Mouse (Mus musculus) MEL (cell line): Measurements from ENCODE around the gene Akr1d1. TPM values are rescaled to one million over a fixed set of nuclear protein-coding genes. Genes with fewer than 3 reads are reported as not detected.

ENCODE experiments used
- DNase-seq: peaks from one replicate; pipeline ENCODE4 v3.0.0; 2011; ENCODE audit warnings: low read depth, low spot score
- H3K27ac ChIP-seq: 2 replicates; pipeline ENCODE4 v1.5.1; 2012; ENCODE audit warnings: low read depth, mild to moderate bottlenecking, control low read depth, low read length, moderate library complexity; ENCODE audit not compliant: control insufficient read depth
- H3K27me3 ChIP-seq, 2 experiments: fragments of 150-350 bp in 1 of 2; sonication (generic) in 1 of 2; 2 replicates each; pipeline ENCODE4 v1.6.1; 2012; ENCODE audit warnings: low read length in 2 of 2, mild to moderate bottlenecking in 2 of 2, improper control_type of control experiment in 1 of 2, moderate library complexity in 1 of 2; ENCODE audit not compliant: insufficient read depth in 2 of 2, control insufficient read depth in 1 of 2
- H3K36me3 ChIP-seq, 2 experiments: 2 replicates each; pipeline ENCODE4 v1.6.1; 2012 to 2014; ENCODE audit warnings: low read length in 2 of 2, improper control_type of control experiment in 1 of 2, inconsistent platforms in 1 of 2, mild to moderate bottlenecking in 1 of 2; ENCODE audit not compliant: insufficient read depth in 2 of 2, control insufficient read depth in 1 of 2
- H3K4me1 ChIP-seq, 2 experiments: fragments of 150-350 bp in 1 of 2; sonication (generic) in 1 of 2; 2 replicates each; pipeline ENCODE4 v1.6.1; 2012; ENCODE audit warnings: low read length in 2 of 2, improper control_type of control experiment in 1 of 2, mild to moderate bottlenecking in 1 of 2; ENCODE audit not compliant: insufficient read depth in 2 of 2, control insufficient read depth in 1 of 2
- H3K4me3 ChIP-seq, 2 experiments: fragments of 150-350 bp in 1 of 2; sonication (generic) in 1 of 2; 2 replicates each; pipeline ENCODE4 v1.5.1; 2012; ENCODE audit warnings: low read depth in 2 of 2, low read length in 2 of 2, mild to moderate bottlenecking in 2 of 2, moderate library complexity in 2 of 2, control low read depth in 1 of 2, improper control_type of control experiment in 1 of 2; ENCODE audit not compliant: control insufficient read depth in 1 of 2, insufficient read depth in 1 of 2
- H3K79me2 ChIP-seq: 2 replicates; pipeline ENCODE4 v1.6.1; 2012; ENCODE audit warnings: mild to moderate bottlenecking, low read length, moderate library complexity; ENCODE audit not compliant: control insufficient read depth, poor library complexity, insufficient read depth
- H3K9ac ChIP-seq: 2 replicates; pipeline ENCODE4 v1.6.1; 2012; ENCODE audit warnings: low read depth, mild to moderate bottlenecking, control low read depth, low read length, moderate library complexity; ENCODE audit not compliant: control insufficient read depth, poor library complexity, severe bottlenecking
- H3K9me3 ChIP-seq: fragments of 150-350 bp; sonication (generic); replicated peaks from 2 replicates; pipeline ENCODE4 v1.6.1; 2012; ENCODE audit warnings: mild to moderate bottlenecking, low read length, improper control_type of control experiment, moderate library complexity; ENCODE audit not compliant: insufficient read depth
- BHLHE40 ChIP-seq: IDR thresholded peaks from 2 replicates; pipeline ENCODE4 v1.6.1; 2012; ENCODE audit warnings: low read depth, mild to moderate bottlenecking, inconsistent platforms, low read length, improper control_type of control experiment, borderline replicate concordance
- CHD2 ChIP-seq: IDR thresholded peaks from 2 replicates; pipeline ENCODE4 v1.6.1; 2011; ENCODE audit warnings: low read length, improper control_type of control experiment
- EP300 ChIP-seq, 2 experiments: IDR thresholded peaks; 2 replicates each; pipeline ENCODE4 v1.6.1; 2011; ENCODE audit warnings: improper control_type of control experiment in 2 of 2, low read length in 2 of 2, low read depth in 1 of 2, mild to moderate bottlenecking in 1 of 2
- ETS1 ChIP-seq: IDR thresholded peaks from 2 replicates; pipeline ENCODE4 v1.6.1; 2012; ENCODE audit warnings: low read depth, mild to moderate bottlenecking, inconsistent platforms, low read length, improper control_type of control experiment, moderate library complexity
- GATA1 ChIP-seq: IDR thresholded peaks from 2 replicates; pipeline ENCODE4 v1.6.1; 2011; ENCODE audit warnings: low read depth, low read length, improper control_type of control experiment
- HCFC1 ChIP-seq: IDR thresholded peaks from 2 replicates; pipeline ENCODE4 v1.6.1; 2012; ENCODE audit warnings: low read depth, mild to moderate bottlenecking, inconsistent platforms, low read length, improper control_type of control experiment, moderate library complexity
- KAT2A ChIP-seq: conservative IDR thresholded peaks from 2 replicates; pipeline ENCODE4 v1.6.1; 2012; ENCODE audit warnings: low read depth, low read length, improper control_type of control experiment, inconsistent platforms
- MAFK ChIP-seq: IDR thresholded peaks from 2 replicates; pipeline ENCODE4 v1.6.1; 2011; ENCODE audit warnings: low read depth, mild to moderate bottlenecking, low read length, improper control_type of control experiment, borderline replicate concordance
- MEF2A ChIP-seq: IDR thresholded peaks from 2 replicates; pipeline ENCODE4 v1.6.1; 2014; ENCODE audit warnings: low read depth, mild to moderate bottlenecking, inconsistent platforms, low read length, improper control_type of control experiment; ENCODE audit not compliant: poor library complexity, insufficient replicate concordance, severe bottlenecking; ENCODE audit errors: extremely low read depth
- MXI1 ChIP-seq: IDR thresholded peaks from 2 replicates; pipeline ENCODE4 v1.6.1; 2011; ENCODE audit warnings: mild to moderate bottlenecking, low read depth, low read length, improper control_type of control experiment
- MYB ChIP-seq: IDR thresholded peaks from 2 replicates; pipeline ENCODE4 v1.6.1; 2011; ENCODE audit warnings: mild to moderate bottlenecking, low read depth, low read length, improper control_type of control experiment
- NELFE ChIP-seq: IDR thresholded peaks from 2 replicates; pipeline ENCODE4 v1.6.1; 2011; ENCODE audit warnings: low read depth, low read length, improper control_type of control experiment
- NRF1 ChIP-seq: IDR thresholded peaks from 2 replicates; pipeline ENCODE4 v1.6.1; 2014; ENCODE audit warnings: low read depth, mild to moderate bottlenecking, inconsistent platforms, low read length, improper control_type of control experiment, moderate library complexity; ENCODE audit not compliant: poor library complexity, insufficient read depth, severe bottlenecking
- POLR2A ChIP-seq, 2 experiments: IDR thresholded peaks; 2 replicates each; pipeline ENCODE4 v1.6.1; 2011 to 2012; ENCODE audit warnings: low read length in 2 of 2, mild to moderate bottlenecking in 2 of 2, control low read depth in 1 of 2, improper control_type of control experiment in 1 of 2, low read depth in 1 of 2, moderate library complexity in 1 of 2; ENCODE audit not compliant: control insufficient read depth in 1 of 2, insufficient read depth in 1 of 2, poor library complexity in 1 of 2
- POLR2AphosphoS2 ChIP-seq: IDR thresholded peaks from 2 replicates; pipeline ENCODE4 v1.6.1; 2011; ENCODE audit warnings: low read length, improper control_type of control experiment
- POLR2AphosphoS5 ChIP-seq: IDR thresholded peaks from 2 replicates; pipeline ENCODE4 v1.6.1; 2012; ENCODE audit warnings: low read depth, borderline replicate concordance, mild to moderate bottlenecking, inconsistent platforms, low read length, moderate library complexity, mixed read lengths
- RAD21 ChIP-seq: IDR thresholded peaks from 2 replicates; pipeline ENCODE4 v1.6.1; 2011; ENCODE audit warnings: mild to moderate bottlenecking, low read depth, low read length, improper control_type of control experiment
- SIN3A ChIP-seq: IDR thresholded peaks from 2 replicates; pipeline ENCODE4 v1.6.1; 2012; ENCODE audit warnings: low read length, improper control_type of control experiment, inconsistent platforms
- TBP ChIP-seq: IDR thresholded peaks from 2 replicates; pipeline ENCODE4 v1.8.0; 2011; ENCODE audit warnings: low read depth, low read length, improper control_type of control experiment
- TCF12 ChIP-seq: IDR thresholded peaks from 2 replicates; pipeline ENCODE4 v1.6.1; 2014; ENCODE audit warnings: low read depth, mild to moderate bottlenecking, inconsistent platforms, low read length, improper control_type of control experiment, moderate library complexity
- UBTF ChIP-seq: IDR thresholded peaks from 2 replicates; pipeline ENCODE4 v1.6.1; 2012; ENCODE audit warnings: low read depth, mild to moderate bottlenecking, inconsistent platforms, low read length, improper control_type of control experiment, moderate library complexity, borderline replicate concordance; ENCODE audit not compliant: insufficient read depth
- USF1 ChIP-seq: IDR thresholded peaks from 2 replicates; pipeline ENCODE4 v1.6.1; 2014; ENCODE audit warnings: low read depth, mild to moderate bottlenecking, inconsistent platforms, low read length, improper control_type of control experiment, moderate library complexity
- USF2 ChIP-seq, 2 experiments: IDR thresholded peaks; 2 replicates each; pipeline ENCODE4 v1.6.1; 2011 to 2012; ENCODE audit warnings: improper control_type of control experiment in 2 of 2, low read length in 2 of 2, borderline replicate concordance in 1 of 2, inconsistent platforms in 1 of 2, low read depth in 1 of 2, mild to moderate bottlenecking in 1 of 2; ENCODE audit not compliant: insufficient read depth in 1 of 2
- ZC3H11A ChIP-seq: IDR thresholded peaks from 2 replicates; pipeline ENCODE4 v1.6.1; 2012; ENCODE audit warnings: low read depth, mild to moderate bottlenecking, inconsistent platforms, low read length, improper control_type of control experiment
- ZKSCAN1 ChIP-seq: IDR thresholded peaks from 2 replicates; pipeline ENCODE4 v1.6.1; 2012; ENCODE audit warnings: low read depth, mild to moderate bottlenecking, inconsistent platforms, low read length, improper control_type of control experiment, moderate library complexity
- polyA plus RNA-seq, 2 experiments: library from polyadenylated mRNA; stranded (reverse) in 1 of 2; unstranded in 1 of 2; fragments of >175 nt in 1 of 2; fragments of >200 nt in 1 of 2; gene quantifications; 2 replicates each; pipeline versions ENCODE4 v1.2.1 to v1.2.4; 2012; ENCODE audit warnings: low replicate concordance in 2 of 2, low read depth in 1 of 2; ENCODE audit not compliant: insufficient read length in 2 of 2, insufficient read depth in 1 of 2, missing spikeins in 1 of 2
- total RNA-seq: library from RNA; depleted of rRNA; stranded (reverse); fragments of 300-350 nt; gene quantifications from 2 replicates; pipeline ENCODE4 v1.2.3, GENCODE M21; 2012

Akr1d1 gene
- total and polyA plus RNA-seq, 3 experiments: not detected

- Histone ChIP-seq H3K36me3 (no peaks in the 10 kb centered on the region), H3K4me3 (no peak overlapping the region), H3K27me3 (no peaks in the 10 kb centered on the region), H3K9ac (no peak overlapping the region), H3K9me3 (no peaks in the 10 kb centered on the region), H3K79me2 (no peaks in the 10 kb centered on the region), H3K27ac (no peak overlapping the region), H3K4me1 (no peaks in the 10 kb centered on the region)
- DNase-seq: no peak
- TF ChIP-seq USF1 (no peak), NELFE (no peak), POLR2A (IDR thresholded peaks at IDR 0.05; ENCODE audit: control insufficient read depth in 1 of 2, insufficient read depth in 1 of 2, low read depth in 1 of 2, low read length in 2 of 2, poor library complexity in 1 of 2) (no peak), BHLHE40 (no peak), TCF12 (no peak), SIN3A (no peak), EP300 (IDR thresholded peaks at IDR 0.05; ENCODE audit: low read depth in 1 of 2, low read length in 2 of 2) (no peak), RAD21 (no peak), POLR2AphosphoS2 (no peak), MAFK (no peak), USF2 (IDR thresholded peaks at IDR 0.05; ENCODE audit: borderline replicate concordance in 1 of 2, insufficient read depth in 1 of 2, low read depth in 1 of 2, low read length in 2 of 2) (no peak), ZC3H11A (no peak), POLR2AphosphoS5 (no peak), MEF2A (no peak)
Measured at GRCm38 (mm10) chr6:37484588-37485070, 45.3 kb upstream of the Akr1d1 start.

GRCm38 (mm10) chr6:37486502-37486901, 43.5 kb upstream of the Akr1d1 start:
- Histone ChIP-seq H3K4me1 (no peaks in the 10 kb centered on the region), H3K9me3 (no peaks in the 10 kb centered on the region), H3K36me3 (no peaks in the 10 kb centered on the region), H3K4me3 (no peak overlapping the region), H3K9ac (no peak overlapping the region), H3K27me3 (no peaks in the 10 kb centered on the region), H3K79me2 (no peaks in the 10 kb centered on the region), H3K27ac (no peak overlapping the region)
- DNase-seq: no peak
- TF ChIP-seq ZKSCAN1 (no peak), USF1 (no peak), KAT2A (no peak), SIN3A (no peak), HCFC1 (no peak), UBTF (no peak), TBP (no peak), GATA1 (no peak), ETS1 (no peak), USF2 (IDR thresholded peaks at IDR 0.05; ENCODE audit: borderline replicate concordance in 1 of 2, insufficient read depth in 1 of 2, low read depth in 1 of 2, low read length in 2 of 2) (no peak), NRF1 (no peak), NELFE (no peak), CHD2 (no peak), MYB (no peak), MXI1 (no peak), TCF12 (no peak)
